In genomic region chr1:143881192-143881591, GRCm38 (mm10) we compare ENCODE assay signal across 20 mouse cellular contexts.
A peak's percentile ranks its signal among the peaks of the same experiment; 100 is the strongest.
DNase-seq lines count a peak whose midpoint lies in the region; ATAC-seq and TF ChIP-seq lines count a peak whose summit lies in the region.
"Had no signal": no experiment of that assay in that cellular context is flagged by ENCODE, and none has a peak within 500 bp of the region (broad histone marks: within the 10 kb centered on the region; RNA-seq: fewer than 3 reads in every experiment).

No protein-coding gene starts in this region.

- 65% methylated on average over 6 of the region's 6 CpGs for WGBS in heart, embryonic 10.5 days
- 60% methylated on average over 6 of the region's 6 CpGs for WGBS in heart, adult 2 months
- 26% methylated on average over 6 of the region's 6 CpGs for WGBS in lung, embryonic 15.5 days
- 62% methylated on average over 6 of the region's 6 CpGs for WGBS in midbrain, embryonic 15.5 days
- whole genome bisulfite sequencing in midbrain, embryonic 16.5 days, result 63% methylated on average over 6 of the region's 6 CpGs

- no peak overlapping the region for H3K4me2 ChIP-seq in lung, embryonic 15.5 days
- no peak overlapping the region for H3K4me2 ChIP-seq in midbrain, embryonic 15.5 days
- no peak overlapping the region for H3K4me2 ChIP-seq in midbrain, embryonic 16.5 days (ENCODE audit: low read length)
- H3K4me2 ChIP-seq: embryonic facial prominence, embryonic 15.5 days; heart, embryonic 13.5 days; hindbrain, embryonic 15.5 days had no signal

- DNase-seq in heart, embryonic 10.5 days (ENCODE audit: low spot score), result no peak
- DNase-seq in heart, adult 2 months, result no peak
- DNase-seq in lung, postnatal 14 days, result no peak
- DNase-seq: adrenal gland, adult 8-10 months; adrenal gland, postnatal 36 days; cerebellum, adult 11 months; cerebellum, adult 8-10 months; cerebellum, postnatal 14 days; embryo, embryonic 11 days; gastrocnemius, postnatal 10 days; heart, postnatal 36 days had no signal

- H3K36me3 ChIP-seq in heart, embryonic 10.5 days, result no peaks in the 10 kb centered on the region
- 0 out of 2 replicates have a peak, but pooled peaks cover 2% of the 10 kb centered on the region for H3K36me3 ChIP-seq in heart, adult 2 months (ENCODE audit: control insufficient read depth, insufficient read depth, low read length)
- H3K36me3 ChIP-seq in lung, embryonic 15.5 days, result no peaks in the 10 kb centered on the region
- H3K36me3 ChIP-seq in midbrain, embryonic 15.5 days (replicated peaks), result no peaks in the 10 kb centered on the region
- no peaks in the 10 kb centered on the region for H3K36me3 ChIP-seq in midbrain, embryonic 16.5 days (ENCODE audit: control insufficient read depth, insufficient read depth, low read length)
- H3K36me3 ChIP-seq: embryonic facial prominence, embryonic 15.5 days; forebrain, embryonic 10.5 days; heart, embryonic 13.5 days; hindbrain, embryonic 15.5 days had no signal

- no peaks in the 10 kb centered on the region for H3K79me2 ChIP-seq in heart, adult 2 months (replicated peaks; ENCODE audit: control insufficient read depth, insufficient read depth, low read length)

- TF ChIP-seq CTCF in heart, adult 2 months (IDR thresholded peaks at IDR 0.05), result no peak

- H3K4me1 ChIP-seq in heart, embryonic 10.5 days, result peaks cover 3% of the 10 kb centered on the region; the same call in 1 of the 2 replicates
- no peaks in the 10 kb centered on the region for H3K4me1 ChIP-seq in heart, adult 2 months (ENCODE audit: control insufficient read depth, insufficient read depth, low read length)
- H3K4me1 ChIP-seq in lung, embryonic 15.5 days, result peaks cover 16% of the 10 kb centered on the region
- peaks cover 5% of the 10 kb centered on the region; the same call in 1 of the 2 replicates for H3K4me1 ChIP-seq in midbrain, embryonic 15.5 days
- peaks cover 6% of the 10 kb centered on the region; the same call in 1 of the 2 replicates for H3K4me1 ChIP-seq in midbrain, embryonic 16.5 days (ENCODE audit: control insufficient read depth, insufficient read depth, low read length)
- H3K4me1 ChIP-seq: hindbrain, embryonic 15.5 days had no signal

- H3K9me3 ChIP-seq in heart, embryonic 10.5 days, result no peaks in the 10 kb centered on the region; the same call in 1 of the 2 replicates
- no peaks in the 10 kb centered on the region for H3K9me3 ChIP-seq in lung, embryonic 15.5 days
- no peaks in the 10 kb centered on the region for H3K9me3 ChIP-seq in midbrain, embryonic 15.5 days
- H3K9me3 ChIP-seq in midbrain, embryonic 16.5 days (replicated peaks; ENCODE audit: control insufficient read depth, low read length, poor library complexity, severe bottlenecking), result no peaks in the 10 kb centered on the region
- H3K9me3 ChIP-seq: embryonic facial prominence, embryonic 15.5 days; heart, embryonic 13.5 days; hindbrain, embryonic 15.5 days had no signal

- H3K9ac ChIP-seq in heart, adult 2 months (ENCODE audit: low read depth, low read length), result no peak overlapping the region
- H3K9ac ChIP-seq in lung, embryonic 15.5 days, result no peak overlapping the region
- no peak overlapping the region for H3K9ac ChIP-seq in midbrain, embryonic 15.5 days
- no peak overlapping the region for H3K9ac ChIP-seq in midbrain, embryonic 16.5 days (ENCODE audit: low read depth, low read length)
- H3K9ac ChIP-seq: embryonic facial prominence, embryonic 15.5 days; heart, embryonic 13.5 days; hindbrain, embryonic 15.5 days had no signal

- no peaks in the 10 kb centered on the region for H3K27me3 ChIP-seq in heart, embryonic 10.5 days (ENCODE audit: insufficient read depth, poor library complexity, severe bottlenecking)
- no peaks in the 10 kb centered on the region for H3K27me3 ChIP-seq in heart, adult 2 months (ENCODE audit: control insufficient read depth, insufficient read depth, low read length)
- H3K27me3 ChIP-seq in lung, embryonic 15.5 days, result no peaks in the 10 kb centered on the region
- H3K27me3 ChIP-seq in midbrain, embryonic 15.5 days (replicated peaks), result no peaks in the 10 kb centered on the region
- H3K27me3 ChIP-seq in midbrain, embryonic 16.5 days (ENCODE audit: control insufficient read depth, insufficient read depth, low read depth, low read length), result no peaks in the 10 kb centered on the region
- H3K27me3 ChIP-seq: embryonic facial prominence, embryonic 15.5 days; heart, embryonic 13.5 days; hindbrain, embryonic 15.5 days had no signal

- TF ChIP-seq EP300 in heart, adult 2 months (IDR thresholded peaks at IDR 0.05; ENCODE audit: insufficient read depth, low read depth, low read length), result no peak

- peak; percentile 58; the same call in 1 of the 2 replicates for ATAC-seq in lung, embryonic 15.5 days (ENCODE audit: borderline replicate concordance, extremely low read depth, low FRiP score, low TSS enrichment)
- ATAC-seq in midbrain, embryonic 15.5 days (replicated peaks), result peak; percentile 52; the same call in 1 of the 2 replicates
- no peak; the same call in 1 of the 2 replicates for ATAC-seq in midbrain, embryonic 16.5 days
- ATAC-seq in granulocyte monocyte progenitor cell, adult 5-6 weeks (replicated peaks; ENCODE audit: poor library complexity, severe bottlenecking), result no peak

- 0 out of 2 replicates have a peak overlapping the region, but pooled peaks have one; percentile 36 for H3K27ac ChIP-seq in heart, embryonic 10.5 days
- no peak overlapping the region for H3K27ac ChIP-seq in heart, adult 2 months
- H3K27ac ChIP-seq in lung, embryonic 15.5 days, result peak overlapping the region; percentile 51
- no peak overlapping the region for H3K27ac ChIP-seq in midbrain, embryonic 15.5 days
- no peak overlapping the region for H3K27ac ChIP-seq in midbrain, embryonic 16.5 days (ENCODE audit: low read length)
- H3K27ac ChIP-seq: embryonic facial prominence, embryonic 15.5 days; forebrain, embryonic 10.5 days; heart, embryonic 13.5 days; hindbrain, embryonic 15.5 days had no signal

- no peak for TF ChIP-seq POLR2A in heart, adult 2 months (IDR thresholded peaks at IDR 0.05; ENCODE audit: insufficient read depth, low read depth, low read length)

- no peak overlapping the region for H3K4me3 ChIP-seq in heart, embryonic 10.5 days
- H3K4me3 ChIP-seq in heart, adult 2 months, result no peak overlapping the region
- H3K4me3 ChIP-seq in lung, embryonic 15.5 days, result no peak overlapping the region
- no peak overlapping the region for H3K4me3 ChIP-seq in midbrain, embryonic 15.5 days
- no peak overlapping the region for H3K4me3 ChIP-seq in midbrain, embryonic 16.5 days (ENCODE audit: low read depth, low read length)
- H3K4me3 ChIP-seq: embryonic facial prominence, embryonic 15.5 days; erythroblast, embryonic 14.5 days; forebrain, embryonic 10.5 days; heart, embryonic 13.5 days; hindbrain, embryonic 15.5 days had no signal

- intact Hi-C loops in heart, adult 2 months (cut with DNase I), result no loop called here

Comparison
In these comparisons a context has a peak if more than half of its experiments do, and no peak if none do; other contexts are left out.
1. H3K27ac ChIP-seq: peak in heart, embryonic 10.5 days (single experiment) and lung, embryonic 15.5 days (single experiment); none in heart, adult 2 months (single experiment), midbrain, embryonic 15.5 days (single experiment) and midbrain, embryonic 16.5 days (single experiment).
2. ATAC-seq: peak in lung, embryonic 15.5 days (single experiment) and midbrain, embryonic 15.5 days (single experiment); none in midbrain, embryonic 16.5 days (single experiment) and granulocyte monocyte progenitor cell, adult 5-6 weeks (single experiment).